In the genomic region with DNA sequence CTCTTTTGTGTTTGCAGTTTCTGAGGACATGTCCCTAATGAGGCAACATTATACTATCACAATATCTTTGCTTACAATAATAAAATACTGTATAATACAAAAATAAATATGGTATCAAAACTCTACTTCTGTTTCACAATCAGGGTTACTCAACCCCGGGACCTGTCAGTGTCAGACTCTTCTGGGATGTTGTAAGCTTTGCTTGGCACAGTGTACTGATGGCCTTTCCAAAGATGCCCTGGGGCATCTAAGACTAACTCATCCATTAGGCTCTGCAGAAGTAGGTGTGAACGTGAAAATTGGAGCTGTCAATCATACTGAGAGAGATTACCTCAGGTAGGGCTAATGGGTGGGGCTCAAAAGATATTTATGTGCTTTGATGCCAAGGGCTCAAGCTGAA, we compare ENCODE assay signal across 23 mouse cellular contexts.
DNase-seq lines count a peak whose midpoint lies in the region; TF ChIP-seq lines count a peak whose summit lies in the region.
"Had no signal": no experiment of that assay in that cellular context is flagged by ENCODE, and none has a peak within 500 bp of the region (broad histone marks: within the 10 kb centered on the region; RNA-seq: fewer than 3 reads in every experiment).

No protein-coding gene starts in this region.

- intact Hi-C loops in heart, postnatal 36 days (cut with DNase I), result no loop called here
- intact Hi-C loops in gastrocnemius, adult 2 months (cut with DNase I), result no loop called here

- peak; percentile 25 for DNase-seq in adrenal gland, adult 2 months
- DNase-seq in adrenal gland, adult 18-20 months (ENCODE audit: low spot score in 2 of 2), result no peak
- peak; percentile 78 for DNase-seq in heart, adult 11 months
- no peak for DNase-seq in heart, postnatal 36 days
- peak; percentile 81 for DNase-seq in adipocyte (ENCODE audit: low spot score)
- no peak for DNase-seq in cerebellum, postnatal 4 days (ENCODE audit: low spot score in 2 of 2)
- DNase-seq in gastrocnemius, adult 2 months, result no peak
- DNase-seq: adrenal gland, postnatal 25 days; B cell, adult 2 months; cerebellum, adult 18-20 months; cerebellum, adult 9-10 months; cerebellum, postnatal 14 days; gastrocnemius, postnatal 10 days; heart, adult 2 months; heart, postnatal 14 days; kidney, adult 11 months; kidney, adult 8-10 months had no signal

- no peak overlapping the region for H3K4me3 ChIP-seq in gastrocnemius, adult 2 months
- H3K4me3 ChIP-seq: embryonic facial prominence, embryonic 13.5 days; forebrain, embryonic 15.5 days; heart, adult 2 months; heart, embryonic 10.5 days; heart, embryonic 13.5 days; hindbrain, embryonic 13.5 days; intestine, embryonic 15.5 days had no signal

- no peak overlapping the region for H3K27ac ChIP-seq in gastrocnemius, adult 2 months
- H3K27ac ChIP-seq: embryonic facial prominence, embryonic 13.5 days; forebrain, embryonic 15.5 days; heart, adult 2 months; heart, embryonic 10.5 days; heart, embryonic 13.5 days; hindbrain, embryonic 13.5 days; intestine, embryonic 15.5 days had no signal

- no peak for TF ChIP-seq CTCF in gastrocnemius, adult 2 months (IDR thresholded peaks at IDR 0.05)

Comparison
In these comparisons a context has a peak if more than half of its experiments do, and no peak if none do; other contexts are left out.
1. DNase-seq: peak in adrenal gland, adult 2 months (single experiment), heart, adult 11 months (single experiment) and adipocyte (single experiment); none in adrenal gland, adult 18-20 months (0 of 2), heart, postnatal 36 days (0 of 2), cerebellum, postnatal 4 days (0 of 2) and gastrocnemius, adult 2 months (single experiment).